In genomic region chr4:86936217-86936616, GRCm38 (mm10) we compare ENCODE assay signal across 16 mouse cellular contexts.
"Had no signal": no experiment of that assay in that cellular context is flagged by ENCODE, and none has a peak within 500 bp of the region (broad histone marks: within the 10 kb centered on the region; RNA-seq: fewer than 3 reads in every experiment).

No protein-coding gene starts in this region.

- H3K9ac ChIP-seq: neural tube, embryonic 13.5 days; neural tube, embryonic 15.5 days; stomach, embryonic 15.5 days had no signal

- H3K9me3 ChIP-seq: neural tube, embryonic 13.5 days; neural tube, embryonic 15.5 days; stomach, embryonic 15.5 days had no signal

- H3K27ac ChIP-seq: neural tube, embryonic 13.5 days; neural tube, embryonic 15.5 days; stomach, embryonic 15.5 days; stomach, postnatal 0 days had no signal

- H3K36me3 ChIP-seq: stomach, embryonic 15.5 days had no signal

- H3K27me3 ChIP-seq: neural tube, embryonic 13.5 days; neural tube, embryonic 15.5 days; stomach, embryonic 15.5 days had no signal

- H3K4me2 ChIP-seq: neural tube, embryonic 13.5 days; neural tube, embryonic 15.5 days; stomach, embryonic 15.5 days had no signal

- H3K4me3 ChIP-seq: neural tube, embryonic 13.5 days; neural tube, embryonic 15.5 days; stomach, embryonic 15.5 days had no signal

- H3K4me1 ChIP-seq: stomach, embryonic 15.5 days had no signal

- DNase-seq: retina, postnatal 1 day; right cerebral cortex, adult 18-20 months; right cerebral cortex, postnatal 14 days; right cerebral cortex, postnatal 25 days; right cerebral cortex, postnatal 4 days; spleen, adult 18-20 months; thymus, adult 18-20 months; thymus, adult 2 months; thymus, postnatal 14 days; thymus, postnatal 25 days; thymus, postnatal 36 days; thymus, postnatal 4 days had no signal
